Mouse (Mus musculus) liver, embryonic 15.5 days (tissue): ENCODE measurements around the gene Lsg1. TPM values are rescaled to one million over a fixed set of nuclear protein-coding genes. Genes with fewer than 3 reads are reported as not detected.
A peak's percentile ranks its signal among the peaks of the same experiment; 100 is the strongest.

Experiments used
- ATAC-seq: fragments of 200-750 bp; cut with Nextera tagmentation; 2 replicates; pipeline ENCODE4 v1.8.0; 2017; ENCODE audit warnings: moderate number of reproducible peaks, mild to moderate bottlenecking, moderate library complexity; ENCODE audit not compliant: insufficient read depth
- H3K27ac ChIP-seq: fragments of 300-500 bp; sonication (generic); replicated peaks from 2 replicates; pipeline ENCODE4 v1.5.1; 2015; ENCODE audit warnings: mild to moderate bottlenecking, inconsistent platforms
- H3K27me3 ChIP-seq: fragments of 300-500 bp; sonication (generic); 2 replicates; pipeline ENCODE4 v1.6.1; 2015; ENCODE audit warnings: mild to moderate bottlenecking, inconsistent platforms
- H3K36me3 ChIP-seq: fragments of 300-500 bp; sonication (generic); replicated peaks from 2 replicates; pipeline ENCODE4 v1.6.1; 2015; ENCODE audit warnings: moderate library complexity, mild to moderate bottlenecking, inconsistent platforms
- H3K4me1 ChIP-seq: fragments of 300-500 bp; sonication (generic); replicated peaks from 2 replicates; pipeline ENCODE4 v1.6.1; 2015; ENCODE audit warnings: inconsistent platforms
- H3K4me2 ChIP-seq: fragments of 300-500 bp; sonication (generic); 2 replicates; pipeline ENCODE4 v1.6.1; 2015; ENCODE audit warnings: moderate library complexity, mild to moderate bottlenecking, inconsistent platforms
- H3K4me3 ChIP-seq: fragments of 300-500 bp; sonication (generic); replicated peaks from 2 replicates; pipeline ENCODE4 v1.5.1; 2015; ENCODE audit warnings: mild to moderate bottlenecking, inconsistent platforms
- H3K9ac ChIP-seq: fragments of 300-500 bp; sonication (generic); 2 replicates; pipeline ENCODE4 v1.6.1; 2015; ENCODE audit warnings: moderate library complexity, mild to moderate bottlenecking, inconsistent platforms
- H3K9me3 ChIP-seq: fragments of 300-500 bp; sonication (generic); replicated peaks from 2 replicates; pipeline ENCODE4 v1.6.1; 2016; ENCODE audit warnings: inconsistent platforms
- WGBS: fragments of 180-500 bp; shearing (Covaris S2); methylation state at CpG from one replicate; pipeline ENCODE4 v1.1.7; 2015; ENCODE audit warnings: mixed read lengths; ENCODE audit not compliant: insufficient replicate concordance; 5-methylcytosine and 5-hydroxymethylcytosine counted together
- polyA plus RNA-seq: library from polyadenylated mRNA; unstranded; fragments of >200 nt; fragmentation: Nextera tagmentation; extraction: Ambion mirVana; gene quantifications from 2 replicates; pipeline ENCODE4 v1.2.1, GENCODE M21; 2015

Lsg1 gene
- polyA plus RNA-seq, 1 experiment from 2014 or later = 20.6 TPM

- H3K36me3 ChIP-seq = no peaks in the 10 kb centered on the region
- H3K4me2 ChIP-seq = no peak overlapping the region
- ATAC-seq = no peak
- H3K9me3 ChIP-seq = no peaks in the 10 kb centered on the region
- no peaks in the 10 kb centered on the region for H3K4me1 ChIP-seq
- no peak overlapping the region for H3K27ac ChIP-seq
- 65% methylated on average over 8 of the region's 8 CpGs for WGBS
- peaks cover 12% of the 10 kb centered on the region; the same call in 1 of the 2 replicates for H3K27me3 ChIP-seq
- H3K9ac ChIP-seq = no peak overlapping the region
- no peak overlapping the region for H3K4me3 ChIP-seq
These were observed 59.0 kb downstream of the Lsg1 start for GRCm38 (mm10) chr16:30528386-30528785.

GRCm38 (mm10) chr16:30527889-30528288, 59.5 kb downstream of the Lsg1 start:
- no peaks in the 10 kb centered on the region for H3K9me3 ChIP-seq

GRCm38 (mm10) chr16:30525756-30526155, 61.6 kb downstream of the Lsg1 start:
- H3K27ac ChIP-seq = no peak overlapping the region
- H3K36me3 ChIP-seq = no peaks in the 10 kb centered on the region
- 59% methylated on average over 14 of the region's 14 CpGs for WGBS
- no peaks in the 10 kb centered on the region for H3K4me1 ChIP-seq
- no peaks in the 10 kb centered on the region for H3K27me3 ChIP-seq
- H3K9me3 ChIP-seq = no peaks in the 10 kb centered on the region
- H3K4me3 ChIP-seq = no peak overlapping the region
- ATAC-seq = no peak
- no peak overlapping the region for H3K9ac ChIP-seq
- H3K4me2 ChIP-seq = no peak overlapping the region

More at GRCm38 (mm10) chr16:30527889-30528288, 59.5 kb downstream of the Lsg1 start:
- no peak overlapping the region for H3K27ac ChIP-seq
- 43% methylated on average over 2 of the region's 2 CpGs for WGBS
- no peak for ATAC-seq
- peaks cover 10% of the 10 kb centered on the region; the same call in 1 of the 2 replicates for H3K27me3 ChIP-seq
- no peaks in the 10 kb centered on the region for H3K36me3 ChIP-seq
- H3K4me2 ChIP-seq = no peak overlapping the region
- H3K4me3 ChIP-seq = no peak overlapping the region
- no peaks in the 10 kb centered on the region for H3K4me1 ChIP-seq
- H3K9ac ChIP-seq = no peak overlapping the region

GRCm38 (mm10) chr16:30524481-30524880, 62.9 kb downstream of the Lsg1 start:
- Histone ChIP-seq H3K9me3 (no peaks in the 10 kb centered on the region), H3K4me3 (no peak overlapping the region)
- no peak for ATAC-seq

GRCm38 (mm10) chr16:30522253-30522940, 65.0 kb downstream of the Lsg1 start:
- ATAC-seq = no peak
- H3K9me3 ChIP-seq = no peaks in the 10 kb centered on the region
- H3K4me3 ChIP-seq = no peak overlapping the region
- WGBS = 67% methylated on average over 10 of the region's 10 CpGs
- H3K27ac ChIP-seq = no peak overlapping the region
- 0 out of 2 replicates have a peak, but pooled peaks cover 9% of the 10 kb centered on the region for H3K27me3 ChIP-seq
- 0 out of 2 replicates have a peak, but pooled peaks cover 3% of the 10 kb centered on the region for H3K4me1 ChIP-seq
- H3K36me3 ChIP-seq = no peaks in the 10 kb centered on the region
- no peak overlapping the region for H3K4me2 ChIP-seq
- no peak overlapping the region for H3K9ac ChIP-seq

More at GRCm38 (mm10) chr16:30524481-30524880, 62.9 kb downstream of the Lsg1 start:
- 77% methylated on average over 6 of the region's 6 CpGs for WGBS
- Histone ChIP-seq H3K36me3 (no peaks in the 10 kb centered on the region), H3K4me1 (no peaks in the 10 kb centered on the region), H3K27me3 (0 out of 2 replicates have a peak, but pooled peaks cover 1% of the 10 kb centered on the region), H3K9ac (no peak overlapping the region), H3K27ac (no peak overlapping the region), H3K4me2 (no peak overlapping the region)

GRCm38 (mm10) chr16:30521147-30521546, 66.2 kb downstream of the Lsg1 start:
- no peak for ATAC-seq
- WGBS = 47% methylated on average over 3 of the region's 3 CpGs
- Histone ChIP-seq H3K27ac (no peak overlapping the region), H3K9me3 (no peaks in the 10 kb centered on the region), H3K4me2 (no peak overlapping the region), H3K36me3 (no peaks in the 10 kb centered on the region), H3K9ac (no peak overlapping the region), H3K27me3 (0 out of 2 replicates have a peak, but pooled peaks cover 9% of the 10 kb centered on the region), H3K4me3 (no peak overlapping the region), H3K4me1 (0 out of 2 replicates have a peak, but pooled peaks cover 3% of the 10 kb centered on the region)

- Histone ChIP-seq H3K9me3 (no peaks in the 10 kb centered on the region), H3K27me3 (0 out of 2 replicates have a peak, but pooled peaks cover 9% of the 10 kb centered on the region), H3K4me1 (0 out of 2 replicates have a peak, but pooled peaks cover 3% of the 10 kb centered on the region), H3K4me2 (peak overlapping the region; percentile 45), H3K4me3 (peak overlapping the region; percentile 25), H3K27ac (no peak overlapping the region), H3K36me3 (no peaks in the 10 kb centered on the region), H3K9ac (no peak overlapping the region)
- WGBS = 27% methylated on average over 9 of the region's 9 CpGs
- no peak for ATAC-seq
These were observed 67.0 kb downstream of the Lsg1 start for GRCm38 (mm10) chr16:30520361-30520823.

GRCm38 (mm10) chr16:30518635-30519034, 68.8 kb downstream of the Lsg1 start:
- H3K36me3 ChIP-seq = no peaks in the 10 kb centered on the region
- H3K4me2 ChIP-seq = no peak overlapping the region
- no peak for ATAC-seq
- H3K4me3 ChIP-seq = no peak overlapping the region
- H3K9ac ChIP-seq = no peak overlapping the region
- H3K27ac ChIP-seq = no peak overlapping the region
- no peaks in the 10 kb centered on the region for H3K9me3 ChIP-seq
- H3K4me1 ChIP-seq = 0 out of 2 replicates have a peak, but pooled peaks cover 3% of the 10 kb centered on the region
- WGBS = 77% methylated on average over 9 of the region's 9 CpGs
- H3K27me3 ChIP-seq = 0 out of 2 replicates have a peak, but pooled peaks cover 9% of the 10 kb centered on the region

GRCm38 (mm10) chr16:30517666-30518283, 69.6 kb downstream of the Lsg1 start:
- H3K27ac ChIP-seq = no peak overlapping the region
- H3K4me2 ChIP-seq = no peak overlapping the region

GRCm38 (mm10) chr16:30516993-30517392, 70.4 kb downstream of the Lsg1 start:
- Histone ChIP-seq H3K36me3 (no peaks in the 10 kb centered on the region), H3K4me1 (peaks cover 16% of the 10 kb centered on the region), H3K4me2 (no peak overlapping the region), H3K9me3 (no peaks in the 10 kb centered on the region), H3K27me3 (0 out of 2 replicates have a peak, but pooled peaks cover 9% of the 10 kb centered on the region), H3K27ac (no peak overlapping the region), H3K9ac (no peak overlapping the region), H3K4me3 (no peak overlapping the region)
- ATAC-seq = no peak
- WGBS = 85% methylated on average over 9 of the region's 9 CpGs

More at GRCm38 (mm10) chr16:30517666-30518283, 69.6 kb downstream of the Lsg1 start:
- Histone ChIP-seq H3K36me3 (no peaks in the 10 kb centered on the region), H3K9me3 (no peaks in the 10 kb centered on the region), H3K4me1 (peaks cover 8% of the 10 kb centered on the region), H3K27me3 (0 out of 2 replicates have a peak, but pooled peaks cover 9% of the 10 kb centered on the region), H3K9ac (no peak overlapping the region), H3K4me3 (no peak overlapping the region)
- 48% methylated on average over 11 of the region's 11 CpGs for WGBS
- no peak for ATAC-seq

GRCm38 (mm10) chr16:30515418-30515817, 72.0 kb downstream of the Lsg1 start:
- Histone ChIP-seq H3K9me3 (no peaks in the 10 kb centered on the region), H3K4me1 (peaks cover 28% of the 10 kb centered on the region), H3K4me2 (no peak overlapping the region), H3K36me3 (no peaks in the 10 kb centered on the region), H3K27me3 (0 out of 2 replicates have a peak, but pooled peaks cover 9% of the 10 kb centered on the region), H3K4me3 (no peak overlapping the region), H3K9ac (no peak overlapping the region), H3K27ac (no peak overlapping the region)
- 64% methylated on average over 12 of the region's 12 CpGs for WGBS
- ATAC-seq = no peak
